Mouse (Mus musculus) CH12.LX (cell line): ENCODE measurements around the gene Oit1. TPM values are rescaled to one million over a fixed set of nuclear protein-coding genes. Genes with fewer than 3 reads are reported as not detected.

Experiments used
- DNase-seq: peaks from one replicate; pipeline ENCODE4 v3.0.0-alpha.2; 2013; ENCODE audit errors: extremely low read depth
- H3K27ac ChIP-seq: 2 replicates; pipeline ENCODE4 v1.5.1; 2012; ENCODE audit warnings: low read depth, mild to moderate bottlenecking, control low read depth, moderate library complexity; ENCODE audit not compliant: insufficient read depth
- H3K27me3 ChIP-seq: replicated peaks from 2 replicates; pipeline ENCODE3; 2012; ENCODE audit warnings: inconsistent platforms
- H3K36me3 ChIP-seq, 2 experiments: replicated peaks in 1 of 2; 2 replicates each; pipeline versions ENCODE3 to v1.6.1; 2012; ENCODE audit warnings: inconsistent platforms in 1 of 2, low read length in 1 of 2, mild to moderate bottlenecking in 1 of 2, mixed read lengths in 1 of 2, moderate library complexity in 1 of 2; ENCODE audit not compliant: control insufficient read depth in 1 of 2, insufficient read depth in 1 of 2
- H3K4me1 ChIP-seq, 2 experiments: 2 replicates each; pipeline ENCODE4 v1.6.1; 2012; ENCODE audit warnings: inconsistent platforms in 1 of 2, moderate library complexity in 1 of 2; ENCODE audit not compliant: insufficient read depth in 2 of 2, control insufficient read depth in 1 of 2
- H3K4me2 ChIP-seq: 2 replicates; pipeline ENCODE4 v1.6.1; 2012; ENCODE audit warnings: low read depth, mild to moderate bottlenecking, control low read depth; ENCODE audit not compliant: poor library complexity, insufficient read depth, severe bottlenecking
- H3K4me3 ChIP-seq, 3 experiments: fragments of 150-350 bp in 1 of 3; sonication (generic) in 1 of 3; replicated peaks in 1 of 3; 2 replicates each; pipeline versions ENCODE3 to v1.5.1; 2011 to 2012; ENCODE audit warnings: low read depth in 2 of 3, low read length in 2 of 3, mild to moderate bottlenecking in 2 of 3, moderate library complexity in 2 of 3, control low read depth in 1 of 3, improper control_type of control experiment in 1 of 3, inconsistent platforms in 1 of 3, mixed read lengths in 1 of 3; ENCODE audit not compliant: poor library complexity in 1 of 3
- H3K79me2 ChIP-seq: replicated peaks from 2 replicates; pipeline ENCODE4 v1.6.1; 2012; ENCODE audit warnings: mild to moderate bottlenecking, moderate library complexity; ENCODE audit not compliant: control insufficient read depth, poor library complexity, insufficient read depth, severe bottlenecking; ENCODE audit errors: extremely low read depth
- H3K9ac ChIP-seq: 2 replicates; pipeline ENCODE4 v1.6.1; 2012; ENCODE audit warnings: low read depth, mild to moderate bottlenecking, control low read depth, moderate library complexity; ENCODE audit not compliant: insufficient read depth
- H3K9me3 ChIP-seq: replicated peaks from 2 replicates; pipeline ENCODE3; 2012; ENCODE audit warnings: low read length, inconsistent platforms, mixed read lengths
- CTCF ChIP-seq, 2 experiments: IDR thresholded peaks in 1 of 2; conservative IDR thresholded peaks in 1 of 2; 2 replicates each; pipeline ENCODE4 v1.5.1; 2011 to 2012; ENCODE audit warnings: low read depth in 2 of 2, low read length in 2 of 2, improper control_type of control experiment in 1 of 2, inconsistent platforms in 1 of 2, mild to moderate bottlenecking in 1 of 2, moderate library complexity in 1 of 2
- ELF1 ChIP-seq: IDR thresholded peaks from 2 replicates; pipeline ENCODE4 v1.6.1; 2014; ENCODE audit warnings: low read depth, mild to moderate bottlenecking, inconsistent platforms, low read length, improper control_type of control experiment
- ETS1 ChIP-seq: conservative IDR thresholded peaks from 2 replicates; pipeline ENCODE4 v1.6.1; 2012; ENCODE audit warnings: low read depth, mild to moderate bottlenecking, inconsistent platforms, low read length, improper control_type of control experiment, moderate library complexity
- HCFC1 ChIP-seq: IDR thresholded peaks from 2 replicates; pipeline ENCODE4 v1.6.1; 2012; ENCODE audit warnings: low read depth, mild to moderate bottlenecking, inconsistent platforms, low read length, improper control_type of control experiment
- IRF4 ChIP-seq: IDR thresholded peaks from 2 replicates; pipeline ENCODE4 v1.6.1; 2014; ENCODE audit warnings: low read depth, mild to moderate bottlenecking, inconsistent platforms, low read length, improper control_type of control experiment
- JUN ChIP-seq: IDR thresholded peaks from 2 replicates; pipeline ENCODE4 v1.6.1; 2011; ENCODE audit warnings: low read depth, mild to moderate bottlenecking, low read length, improper control_type of control experiment, moderate library complexity; ENCODE audit not compliant: insufficient read depth
- JUND ChIP-seq: conservative IDR thresholded peaks from 2 replicates; pipeline ENCODE4 v1.6.1; 2011; ENCODE audit warnings: low read depth, low read length, improper control_type of control experiment
- MAX ChIP-seq: IDR thresholded peaks from 2 replicates; pipeline ENCODE4 v1.6.1; 2011; ENCODE audit warnings: low read length, improper control_type of control experiment
- MAZ ChIP-seq: IDR thresholded peaks from 2 replicates; pipeline ENCODE4 v1.6.1; 2012; ENCODE audit warnings: low read depth, mild to moderate bottlenecking, inconsistent platforms, low read length, improper control_type of control experiment, moderate library complexity
- MYC ChIP-seq: IDR thresholded peaks from 2 replicates; pipeline ENCODE4 v1.6.1; 2011; ENCODE audit warnings: low read depth, mild to moderate bottlenecking, improper control_type of control experiment, low read length
- NELFE ChIP-seq: IDR thresholded peaks from 2 replicates; pipeline ENCODE4 v1.6.1; 2011; ENCODE audit warnings: low read depth, low read length, improper control_type of control experiment
- NRF1 ChIP-seq: IDR thresholded peaks from 2 replicates; pipeline ENCODE4 v1.6.1; 2014; ENCODE audit warnings: low read depth, mild to moderate bottlenecking, inconsistent platforms, low read length, improper control_type of control experiment, moderate library complexity
- PAX5 ChIP-seq: IDR thresholded peaks from 2 replicates; pipeline ENCODE4 v1.6.1; 2012; ENCODE audit warnings: low read length, inconsistent platforms, mixed read lengths
- POLR2A ChIP-seq: IDR thresholded peaks from 2 replicates; pipeline ENCODE4 v1.6.1; 2011; ENCODE audit warnings: low read depth, mild to moderate bottlenecking, improper control_type of control experiment, low read length
- RCOR1 ChIP-seq: conservative IDR thresholded peaks from 2 replicates; pipeline ENCODE4 v1.6.1; 2012; ENCODE audit warnings: low read depth, mild to moderate bottlenecking, inconsistent platforms, low read length, improper control_type of control experiment
- SMC3 ChIP-seq: IDR thresholded peaks from 2 replicates; pipeline ENCODE4 v1.6.1; 2011; ENCODE audit warnings: low read depth, low read length, improper control_type of control experiment
- TCF12 ChIP-seq: IDR thresholded peaks from 2 replicates; pipeline ENCODE4 v1.6.1; 2014; ENCODE audit warnings: low read depth, mild to moderate bottlenecking, inconsistent platforms, low read length, improper control_type of control experiment
- USF1 ChIP-seq: IDR thresholded peaks from 2 replicates; pipeline ENCODE4 v1.6.1; 2014; ENCODE audit warnings: low read depth, mild to moderate bottlenecking, inconsistent platforms, low read length, improper control_type of control experiment
- USF2 ChIP-seq: conservative IDR thresholded peaks from 2 replicates; pipeline ENCODE4 v1.6.1; 2011; ENCODE audit warnings: low read depth, low read length, improper control_type of control experiment
- dilution Hi-C: fragments of 300-500 bp; cut with MboI; formaldehyde crosslinking; loops from 2 replicates; pipeline ENCODE4 v1.14.3; 2020; ENCODE audit warnings: low sequenced_read_pairs; ENCODE audit not compliant: extremely low pct_unique_long_range_greater_than_20kb, extremely low pct_ligation_motif_present
- in situ Hi-C: fragments of 300-500 bp; cut with MboI; formaldehyde crosslinking; loops from 3 replicates; pipeline ENCODE4 v1.14.3; 2019; ENCODE audit warnings: low sequenced_read_pairs, low pct_ligation_motif_present, low pct_unique_long_range_greater_than_20kb, mixed read lengths
- polyA plus RNA-seq: library from polyadenylated mRNA; unstranded; fragments of >175 nt; gene quantifications from 2 replicates; pipeline ENCODE4 v1.2.1, GENCODE M21; 2012; ENCODE audit warnings: low read depth; ENCODE audit not compliant: insufficient read length
- total RNA-seq, 2 experiments: library from RNA; depleted of rRNA; stranded (reverse); fragments of 300-350 nt in 1 of 2; fragments of >200 nt in 1 of 2; gene quantifications; 2 replicates each; pipeline ENCODE4 v1.2.3; 2012 to 2014

Oit1 gene
- total and polyA plus RNA-seq, 3 experiments: not detected

GRCm38 (mm10) chr14:8330390-8330789 lies 48.2 kb downstream of the Oit1 start:
- Histone ChIP-seq H3K36me3 (no peaks in the 10 kb centered on the region), H3K4me3 (no peak overlapping the region), H3K9ac (no peak overlapping the region), H3K79me2 (no peaks in the 10 kb centered on the region), H3K27me3 (no peaks in the 10 kb centered on the region), H3K27ac (no peak overlapping the region), H3K4me1 (peaks cover 0 to 6% of the 10 kb centered on the region in 2 experiments; a peak in 2 of 4 replicates), H3K9me3 (no peaks in the 10 kb centered on the region), H3K4me2 (no peak overlapping the region)
- in situ Hi-C loops (loop anchor here (10.0 kb wide), 1 partner anchor 366 kb away; no protein-coding TSS in a partner anchor), dilution Hi-C loops (no loop called here)
- TF ChIP-seq USF2 (no peak), POLR2A (no peak), MAX (no peak), JUN (no peak), IRF4 (no peak), CTCF (conservative IDR thresholded peaks at IDR 0.05 in 1 of 2, IDR thresholded peaks at IDR 0.05 in 1 of 2; ENCODE audit: low read depth in 2 of 2, low read length in 2 of 2) (no peak), USF1 (no peak), TCF12 (no peak), JUND (no peak), MAZ (no peak), HCFC1 (no peak), NELFE (no peak), PAX5 (no peak), ELF1 (no peak), SMC3 (no peak), ETS1 (no peak), NRF1 (no peak), RCOR1 (no peak)
- DNase-seq: no peak

GRCm38 (mm10) chr14:8329552-8329951 lies 49.0 kb downstream of the Oit1 start:
- H3K4me2 ChIP-seq: no peak overlapping the region
- peaks cover 0 to 6% of the 10 kb centered on the region in 2 experiments; a peak in 2 of 4 replicates for H3K4me1 ChIP-seq
- dilution Hi-C loops: no loop called here
- H3K79me2 ChIP-seq: no peaks in the 10 kb centered on the region
- in situ Hi-C loops: no loop called here
- no peak overlapping the region for H3K9ac ChIP-seq
- no peak for DNase-seq
- H3K4me3 ChIP-seq: no peak overlapping the region
- no peaks in the 10 kb centered on the region for H3K36me3 ChIP-seq
- no peaks in the 10 kb centered on the region for H3K9me3 ChIP-seq
- H3K27ac ChIP-seq: no peak overlapping the region
- no peak for TF ChIP-seq MYC
- H3K27me3 ChIP-seq: no peaks in the 10 kb centered on the region
